Mouse (Mus musculus): Measurements from ENCODE around the gene Sorcs1.

Sorcs1 gene

GRCm38 (mm10) chr19:50677903-50678896 lies at the start of gene Sorcs1:
Gene Sorcs1, minus strand, starts transcription at chr19:50678646.
- in situ Hi-C loops (cut with MboI, MseI), result no loop called here

GRCm38 (mm10) chr19:50683277-50683676 lies 4.8 kb upstream of the Sorcs1 start:
- in situ Hi-C loops (cut with MboI, MseI), result no loop called here

- in situ Hi-C loops (cut with MboI, MseI), result no loop called here
Measured at GRCm38 (mm10) chr19:50678946-50679345, 500 bp upstream of the Sorcs1 start.

- in situ Hi-C loops (cut with MboI, MseI), result no loop called here
Measured at GRCm38 (mm10) chr19:50676578-50677524, 1.6 kb downstream of the Sorcs1 start.

DNA sequence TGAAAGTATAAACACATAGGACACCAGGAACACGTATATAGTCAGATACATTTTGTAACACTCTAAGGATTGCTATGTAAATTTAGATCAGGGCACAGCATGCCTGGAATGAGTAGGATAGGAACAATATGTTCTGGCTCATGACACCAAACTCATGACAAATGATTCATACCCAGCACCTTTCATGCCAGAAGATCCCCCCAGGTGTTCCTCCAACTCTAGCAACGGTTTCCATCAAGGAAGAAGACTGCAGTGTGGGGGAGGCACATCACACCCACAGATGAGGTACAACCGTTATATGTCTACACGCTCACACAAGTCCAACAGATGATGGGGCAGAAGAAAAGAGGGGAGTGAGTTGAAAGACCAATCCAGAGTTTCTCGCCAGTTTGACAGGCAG lies 3.5 kb downstream of the Sorcs1 start:
- in situ Hi-C loops (cut with MboI, MseI), result no loop called here

DNA sequence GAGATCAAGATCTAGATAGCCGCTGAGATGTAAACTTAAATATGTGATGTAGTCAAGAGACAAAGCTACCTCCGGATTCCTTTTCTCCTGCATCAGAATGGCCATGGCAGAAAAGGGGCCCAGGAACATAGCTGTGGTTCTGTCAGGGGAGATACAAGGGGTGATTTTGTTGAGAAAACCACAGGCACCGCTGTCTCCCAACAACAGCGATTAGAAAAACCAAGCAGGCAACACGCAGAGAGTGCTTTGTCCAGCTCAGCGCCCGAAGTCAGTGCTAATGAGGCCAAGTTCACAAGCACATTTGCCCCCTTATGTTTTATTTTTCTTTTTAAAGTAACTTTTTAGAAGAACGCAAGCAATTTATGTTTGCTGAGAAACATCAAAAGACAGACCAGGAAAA lies 10.9 kb downstream of the Sorcs1 start:
- in situ Hi-C loops (cut with MboI, MseI), result no loop called here

DNA sequence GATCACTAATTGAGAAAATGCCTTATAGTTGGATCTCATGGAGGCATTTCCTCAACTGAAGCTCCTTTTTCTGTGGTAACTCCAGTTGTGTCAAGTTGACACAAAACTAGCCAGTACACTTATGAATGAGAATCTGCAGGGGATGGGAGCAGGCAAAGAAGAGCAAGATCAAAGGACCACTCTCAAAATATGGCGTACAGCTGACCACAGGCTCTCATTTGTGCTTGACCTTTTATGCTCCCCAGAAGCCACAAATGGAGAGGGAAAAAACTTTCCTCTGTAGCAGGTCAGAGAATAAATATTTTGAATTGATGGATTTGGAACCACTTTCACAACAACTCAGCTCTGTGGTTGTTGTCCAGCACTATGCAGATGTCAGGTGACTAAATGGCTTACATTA lies 14.1 kb downstream of the Sorcs1 start:
- in situ Hi-C loops (cut with MboI, MseI), result no loop called here

GRCm38 (mm10) chr19:50659144-50659543 lies 19.3 kb downstream of the Sorcs1 start:
- in situ Hi-C loops (cut with MboI, MseI), result no loop called here

DNA sequence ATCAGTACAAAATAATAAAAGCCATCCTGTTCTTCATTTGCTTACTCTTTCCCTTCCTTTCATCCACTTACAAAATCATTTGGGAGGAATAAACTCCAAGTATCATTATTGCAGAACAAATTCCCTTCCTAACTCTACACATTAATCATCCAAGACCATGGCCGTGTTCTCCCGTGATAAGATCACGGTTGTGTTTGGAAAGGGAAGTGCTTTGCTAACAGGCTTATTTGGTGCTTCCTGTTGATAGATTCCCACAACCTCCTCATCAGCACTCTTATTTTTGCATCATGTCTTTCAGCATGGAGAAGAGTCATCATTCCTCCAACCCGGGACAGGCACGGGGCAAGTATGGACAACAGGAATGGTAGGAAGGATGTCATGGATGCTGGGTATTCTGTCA lies 25.7 kb downstream of the Sorcs1 start:
- in situ Hi-C loops (cut with MboI, MseI), result no loop called here

- in situ Hi-C loops (cut with MboI, MseI), result no loop called here
Measured at GRCm38 (mm10) chr19:50643836-50644235, 34.6 kb downstream of the Sorcs1 start.

GRCm38 (mm10) chr19:50642121-50642520 lies 36.3 kb downstream of the Sorcs1 start:
- in situ Hi-C loops (cut with MboI, MseI), result no loop called here

GRCm38 (mm10) chr19:50640251-50641032 lies 38.0 kb downstream of the Sorcs1 start:
- in situ Hi-C loops (cut with MboI, MseI), result no loop called here

DNA sequence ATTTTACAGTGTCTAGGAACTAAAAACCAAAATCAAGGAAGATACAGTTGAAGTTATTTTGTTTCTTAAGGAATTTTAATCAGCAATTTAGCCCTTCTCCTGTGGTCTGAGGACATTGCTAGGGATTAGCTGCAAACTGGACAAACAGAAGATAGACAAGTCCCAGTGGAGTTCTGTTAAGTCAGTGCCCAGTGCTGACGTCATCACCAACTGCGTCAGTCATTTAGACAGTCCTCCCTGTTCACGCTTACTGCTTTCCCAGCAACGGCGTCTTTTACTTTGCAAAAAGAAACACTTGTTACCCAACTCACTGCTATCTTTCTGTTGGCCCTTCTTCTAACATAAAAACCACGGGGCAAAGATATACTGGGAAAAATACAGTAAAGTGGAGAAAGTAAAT lies 40.3 kb downstream of the Sorcs1 start:
- in situ Hi-C loops (cut with MboI, MseI), result no loop called here

GRCm38 (mm10) chr19:50614013-50614412 lies 64.4 kb downstream of the Sorcs1 start:
- in situ Hi-C loops (cut with MboI, MseI), result no loop called here

DNA sequence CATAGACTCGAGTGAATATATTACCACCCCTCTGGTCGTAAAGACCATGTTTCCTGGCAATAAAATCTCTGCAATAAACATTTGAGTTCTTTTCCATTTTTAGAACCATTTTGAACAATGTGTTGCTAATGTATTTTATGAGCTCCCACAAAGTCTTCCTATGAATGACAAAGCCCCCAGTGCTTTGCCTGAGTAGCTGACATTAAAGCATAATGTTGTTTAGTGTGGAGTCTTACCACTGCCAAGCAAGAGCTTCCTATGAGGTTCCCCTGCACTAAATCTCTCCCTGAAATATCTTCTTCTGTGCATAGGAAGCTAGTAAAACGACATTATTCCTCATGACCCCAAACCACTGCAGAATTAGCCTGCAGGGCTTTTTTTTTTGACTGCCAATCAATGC lies 66.8 kb downstream of the Sorcs1 start:
- in situ Hi-C loops (cut with MboI, MseI), result no loop called here

DNA sequence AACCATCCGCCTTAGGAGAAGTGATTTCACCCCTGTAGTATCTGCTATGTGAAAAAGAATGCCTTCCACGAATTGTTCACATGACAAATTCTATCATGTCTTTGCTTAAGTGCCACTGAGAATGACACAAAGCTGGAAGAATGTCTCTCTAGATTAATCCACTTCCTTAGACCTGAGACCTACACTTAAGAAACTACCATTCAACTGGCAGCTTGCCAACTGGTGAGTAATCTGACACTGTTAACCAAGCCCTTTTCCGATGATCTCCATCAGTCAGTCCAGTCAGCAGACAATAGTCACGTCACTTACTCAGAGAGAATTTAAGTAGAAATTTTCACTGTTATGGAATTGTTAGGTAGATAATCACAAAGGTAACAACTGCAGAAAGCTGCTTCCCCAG lies 74.6 kb downstream of the Sorcs1 start:
- in situ Hi-C loops (cut with MboI, MseI), result no loop called here

GRCm38 (mm10) chr19:50603380-50603779 lies 75.1 kb downstream of the Sorcs1 start:
- in situ Hi-C loops (cut with MboI, MseI), result no loop called here

DNA sequence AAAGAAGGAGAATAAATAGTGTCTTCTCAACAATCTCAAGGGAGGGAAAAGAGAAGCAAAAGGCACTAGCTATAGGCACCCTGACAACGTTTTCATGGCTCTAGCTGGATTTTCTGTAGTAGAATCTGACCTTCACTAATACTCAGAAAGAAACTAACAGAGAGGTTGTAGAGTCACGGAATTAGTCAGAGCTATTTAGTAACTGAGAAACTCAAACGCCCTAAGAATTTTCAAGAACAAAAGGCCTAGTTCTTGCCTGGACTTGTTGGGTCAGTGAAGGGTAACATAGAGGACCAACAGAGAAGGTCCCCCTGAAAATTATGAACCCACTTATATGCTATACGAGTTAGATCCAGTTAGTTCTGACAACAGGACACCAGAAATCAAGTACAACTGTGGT lies 81.1 kb downstream of the Sorcs1 start:
- in situ Hi-C loops (cut with MboI, MseI), result no loop called here

DNA sequence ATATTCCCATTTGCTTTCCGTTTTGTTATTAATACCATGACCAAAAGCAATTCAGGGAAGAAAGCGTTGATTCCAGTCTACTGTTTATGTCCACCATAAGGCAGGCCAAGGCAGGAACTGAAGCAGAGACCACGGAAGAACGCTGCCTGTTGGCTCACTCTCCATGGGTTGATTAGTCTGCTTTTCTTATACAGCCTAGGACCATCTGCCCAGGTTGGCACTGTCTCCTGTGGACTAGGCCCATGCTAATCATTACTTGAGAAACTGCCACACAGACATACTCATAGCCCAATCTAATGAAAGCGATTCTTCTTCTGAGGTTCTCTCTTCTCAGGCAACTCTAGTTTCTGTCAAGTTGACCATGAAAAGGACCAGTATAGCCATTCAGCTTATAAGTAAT lies 92.3 kb downstream of the Sorcs1 start:
- in situ Hi-C loops (cut with MboI, MseI), result no loop called here

- in situ Hi-C loops (cut with MboI, MseI), result no loop called here
Measured at GRCm38 (mm10) chr19:50582952-50583351, 95.5 kb downstream of the Sorcs1 start.

DNA sequence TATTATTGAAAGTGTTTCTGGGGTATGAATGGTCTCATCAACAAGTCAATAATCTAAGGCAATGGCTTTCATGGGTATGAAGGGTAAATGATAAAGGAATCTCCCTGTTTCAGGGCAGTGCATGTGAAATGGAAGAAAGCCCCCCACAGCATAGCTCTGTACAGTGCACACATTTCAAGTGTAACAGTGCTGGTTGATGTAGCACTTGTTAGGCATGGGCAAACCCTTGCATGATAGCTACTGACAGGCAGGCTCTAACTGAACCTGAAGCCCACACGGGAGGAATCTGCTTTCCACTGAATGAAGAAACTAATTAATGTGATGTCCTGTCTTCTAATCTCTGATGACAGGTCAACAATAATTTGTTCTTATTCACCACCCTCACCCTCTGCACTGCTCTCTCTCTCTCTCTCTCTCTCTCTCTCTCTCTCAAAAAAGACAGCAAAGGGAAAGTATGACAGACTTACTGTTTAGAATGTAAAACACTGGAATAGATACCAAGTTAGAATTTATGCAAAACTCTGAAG lies 108.7 kb downstream of the Sorcs1 start:
- in situ Hi-C loops (cut with MboI, MseI), result no loop called here
